Mouse (Mus musculus): ENCODE measurements around the gene Tpbg.

DNA sequence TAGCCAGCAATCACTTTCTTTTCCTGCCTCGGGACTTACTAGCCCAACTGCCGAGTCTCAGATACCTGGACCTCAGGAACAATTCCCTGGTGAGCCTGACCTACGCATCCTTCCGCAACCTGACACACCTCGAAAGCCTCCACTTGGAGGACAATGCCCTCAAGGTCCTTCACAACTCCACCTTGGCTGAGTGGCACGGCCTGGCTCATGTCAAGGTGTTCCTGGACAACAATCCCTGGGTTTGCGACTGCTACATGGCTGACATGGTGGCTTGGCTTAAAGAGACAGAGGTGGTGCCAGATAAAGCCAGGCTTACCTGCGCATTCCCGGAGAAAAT, 2.4 kb downstream of the Tpbg start:
- TF ChIP-seq CTCF (IDR thresholded peaks at IDR 0.05; ENCODE audit: low read depth, low read length) (no peak), POLR2AphosphoS5 (IDR thresholded peaks at IDR 0.05; ENCODE audit: insufficient replicate concordance, low read depth, low read length) (no peak), GATA1 (IDR thresholded peaks at IDR 0.05; ENCODE audit: borderline replicate concordance, low read length) (no peak)

All from G1E (cell line).